Mouse (Mus musculus) heart, adult 18-20 months (tissue): Measurements from ENCODE around the gene Zswim7. TPM values are rescaled to one million over a fixed set of nuclear protein-coding genes. Genes with fewer than 3 reads are reported as not detected.
A peak's percentile ranks its signal among the peaks of the same experiment; 100 is the strongest.

Source experiments
- DNase-seq, 2 experiments: peaks; one replicate each; pipeline ENCODE4 v3.0.0; 2021 to 2022; ENCODE audit warnings: mixed read lengths in 1 of 2
- total RNA-seq, 2 experiments: library from RNA; stranded (reverse); gene quantifications; 2 replicates each; pipeline ENCODE4 v1.2.3; 2021

Gene Zswim7
- total RNA-seq, 2 experiments from 2014 or later = 19.6 to 20.0 TPM

DNA sequence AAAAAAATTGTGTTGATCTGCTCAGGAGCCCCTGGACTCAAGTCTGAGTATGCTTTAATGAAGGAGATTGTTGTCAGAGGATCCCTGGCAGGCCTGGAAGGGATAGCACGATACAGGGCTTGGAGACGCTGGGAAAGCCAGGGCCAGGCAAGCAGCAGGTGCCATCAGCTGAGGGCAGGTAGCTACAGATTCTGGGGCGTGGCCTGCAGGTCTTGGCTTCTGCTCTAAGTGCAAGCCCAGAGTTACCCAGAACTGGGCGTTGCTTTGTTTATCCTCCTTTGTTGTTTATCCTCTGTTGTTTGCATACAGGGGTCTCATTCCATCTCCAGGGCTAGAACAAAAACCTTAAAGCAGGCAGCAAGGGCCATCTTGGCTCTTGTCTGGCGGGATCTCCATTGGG lies 27.8 kb downstream of the Zswim7 start:
- no peak for DNase-seq

DNA sequence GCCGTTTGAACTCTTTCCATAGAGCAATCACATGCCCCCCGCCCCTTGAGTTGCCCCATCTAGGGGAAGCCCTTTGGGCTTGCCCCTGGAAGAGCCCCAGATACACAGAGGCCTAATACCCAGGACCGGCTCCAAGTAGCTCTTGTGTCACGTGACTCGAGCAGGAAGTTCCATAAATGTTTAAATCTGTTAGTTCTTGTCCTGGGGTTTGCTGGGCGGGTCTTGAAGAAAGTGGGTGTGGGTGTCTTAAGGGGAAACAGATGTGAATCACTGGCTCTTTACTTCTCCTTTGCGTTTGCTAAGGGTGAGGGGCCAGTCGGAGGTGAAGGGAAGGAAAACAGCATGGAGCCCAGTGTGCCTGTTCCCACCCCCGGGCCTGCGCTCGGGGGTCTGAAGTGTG lies 30.1 kb downstream of the Zswim7 start:
- peak; percentile 47 to 58 for DNase-seq

DNA sequence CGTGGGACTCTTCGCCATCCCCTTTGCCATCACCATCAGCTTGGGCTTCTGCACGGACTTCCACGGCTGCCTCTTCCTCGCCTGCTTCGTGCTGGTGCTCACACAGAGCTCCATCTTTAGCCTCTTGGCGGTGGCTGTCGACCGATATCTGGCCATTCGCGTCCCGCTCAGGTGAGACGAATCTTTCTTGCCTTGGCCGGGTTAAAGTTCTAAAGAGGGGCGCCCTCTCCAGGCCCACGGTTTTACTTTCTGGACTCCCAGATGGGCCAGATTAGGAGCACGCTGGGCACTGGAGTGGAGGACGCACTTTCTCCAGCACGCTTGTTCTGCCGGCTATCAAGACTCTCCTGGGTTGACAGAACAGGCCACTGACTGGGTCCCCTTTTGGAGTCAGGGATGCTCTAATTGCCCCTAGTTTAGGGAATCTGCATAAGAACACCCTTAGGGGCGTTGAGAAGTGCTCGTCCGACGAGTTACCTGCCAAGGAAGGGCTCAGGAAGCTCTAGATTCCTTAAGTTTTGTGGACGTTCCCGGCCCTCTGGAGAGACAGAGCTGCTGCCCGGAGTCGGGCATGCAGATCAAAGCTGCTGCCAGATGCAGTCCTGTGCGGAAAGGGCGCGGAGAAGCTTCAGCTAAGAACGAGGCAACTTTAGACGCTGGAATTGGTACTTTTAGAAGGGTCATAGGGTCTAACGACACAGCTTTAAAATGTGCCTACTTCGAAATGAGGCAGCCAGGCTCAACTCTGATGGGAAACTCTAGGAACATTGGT lies 31.7 kb downstream of the Zswim7 start:
- peak; percentile 16 to 44 for DNase-seq

DNA sequence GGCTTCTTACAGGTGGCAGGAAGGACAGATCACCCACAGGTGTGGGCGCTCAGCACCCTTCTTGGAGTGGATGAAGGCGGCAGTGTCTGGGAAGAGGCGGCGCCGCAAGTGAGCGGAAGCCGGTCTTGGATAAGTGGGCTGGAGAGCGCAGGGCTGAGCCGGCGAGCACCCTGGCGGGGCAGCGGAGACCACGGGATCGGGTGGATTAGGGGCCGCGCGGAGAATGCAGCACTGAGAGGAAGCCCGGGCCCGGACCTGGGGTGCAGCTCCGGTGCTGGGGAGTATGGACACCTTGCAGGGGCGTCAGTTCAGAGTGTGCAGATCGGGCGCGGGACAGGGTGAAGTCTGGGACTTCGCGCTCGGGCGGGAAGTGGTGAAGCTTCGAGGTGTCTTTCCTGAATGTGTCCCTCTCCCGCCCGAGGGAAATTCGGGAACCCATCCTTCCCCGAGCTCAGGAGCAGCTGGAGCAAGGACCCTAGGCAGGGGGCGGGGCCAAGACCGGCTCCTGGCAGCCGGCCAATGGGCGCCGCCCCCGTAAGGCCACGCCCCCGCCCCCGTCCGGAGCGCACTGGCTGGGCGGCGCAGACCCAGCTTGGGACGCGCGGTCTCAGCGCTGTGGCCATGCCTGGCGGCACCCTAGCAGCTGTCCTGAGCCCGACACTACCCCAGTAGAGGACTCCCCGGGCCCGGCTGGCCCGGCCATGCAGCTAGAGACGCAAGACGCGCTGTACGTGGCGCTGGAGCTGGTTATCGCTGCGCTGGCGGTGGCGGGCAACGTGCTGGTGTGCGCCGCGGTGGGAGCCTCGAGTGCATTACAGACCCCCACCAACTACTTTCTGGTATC lies 32.6 kb downstream of the Zswim7 start, which contains the start of gene Adora2b:
Adora2b (plus strand) TSS at position 584 of the 844 bp plus-strand sequence.
- DNase-seq = peak; percentile 64 to 67

DNA sequence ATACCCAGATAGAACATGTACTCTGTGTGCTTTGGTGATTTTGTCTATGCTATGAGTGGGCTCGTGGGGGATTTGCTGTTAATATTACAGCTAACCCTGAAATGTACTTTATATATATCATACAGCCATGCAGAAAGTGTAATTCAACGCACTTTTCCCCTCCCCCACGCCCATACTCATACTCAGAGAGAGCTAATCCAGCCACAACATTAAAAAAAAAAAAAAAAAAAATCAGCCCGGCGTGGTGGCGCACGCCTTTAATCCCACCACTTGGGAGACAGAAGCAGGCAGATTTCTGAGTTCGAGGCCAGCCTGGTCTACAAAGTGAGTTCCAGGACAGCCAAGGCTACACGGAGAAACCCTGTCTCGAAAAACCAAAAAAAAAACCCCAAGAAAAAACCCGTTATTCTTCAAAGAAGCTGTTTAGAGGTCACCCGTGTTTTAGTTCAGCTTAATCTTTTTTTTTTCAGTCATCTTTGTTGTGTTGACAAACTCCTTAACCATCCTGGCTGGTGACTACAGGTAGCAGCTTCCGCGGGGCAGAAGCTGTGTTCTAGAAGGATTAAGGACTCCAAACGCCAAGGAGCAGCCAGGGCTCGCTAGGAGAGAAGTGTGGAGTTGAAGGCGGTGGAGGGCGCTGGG lies 33.3 kb downstream of the Zswim7 start:
- no peak for DNase-seq

DNA sequence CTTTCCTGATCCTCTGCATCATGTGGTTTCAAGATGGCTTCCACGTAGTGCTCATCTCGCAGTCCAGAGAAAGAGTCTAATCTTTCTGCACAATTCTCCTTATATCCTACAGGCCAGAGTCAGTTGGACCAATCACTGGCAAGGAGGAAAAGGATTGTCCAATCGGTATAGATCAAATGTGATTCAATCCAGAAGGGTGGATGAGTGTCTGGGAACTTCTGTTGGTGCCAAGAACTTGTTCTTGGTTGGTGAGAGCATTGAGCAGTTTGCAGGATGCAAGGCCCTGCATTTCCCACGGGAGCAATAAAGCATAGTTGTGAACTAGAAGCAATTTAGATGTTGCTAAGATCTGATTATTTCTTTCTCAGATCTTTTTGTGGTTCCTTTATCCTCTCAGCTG lies 36.7 kb downstream of the Zswim7 start:
- DNase-seq = no peak

DNA sequence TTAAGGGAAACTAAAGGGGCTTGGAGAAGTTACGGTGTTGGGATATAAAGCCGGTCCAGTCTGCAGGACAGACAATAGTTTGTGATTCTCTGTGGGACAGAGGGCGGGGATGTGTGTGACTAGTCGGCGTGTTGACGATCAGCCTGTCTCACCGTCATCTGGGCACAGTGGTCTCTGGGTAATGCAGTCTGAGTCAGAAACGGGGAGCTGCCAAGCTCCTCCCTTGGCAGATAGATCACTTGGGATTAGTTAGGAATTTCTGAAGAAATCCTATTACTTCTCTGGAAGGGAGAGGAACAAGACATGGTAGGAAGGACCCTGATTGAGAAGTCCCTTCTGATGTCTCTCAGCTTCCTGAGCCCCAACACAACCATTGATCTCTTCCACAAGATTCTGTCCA lies 37.3 kb downstream of the Zswim7 start:
- DNase-seq = no peak

DNA sequence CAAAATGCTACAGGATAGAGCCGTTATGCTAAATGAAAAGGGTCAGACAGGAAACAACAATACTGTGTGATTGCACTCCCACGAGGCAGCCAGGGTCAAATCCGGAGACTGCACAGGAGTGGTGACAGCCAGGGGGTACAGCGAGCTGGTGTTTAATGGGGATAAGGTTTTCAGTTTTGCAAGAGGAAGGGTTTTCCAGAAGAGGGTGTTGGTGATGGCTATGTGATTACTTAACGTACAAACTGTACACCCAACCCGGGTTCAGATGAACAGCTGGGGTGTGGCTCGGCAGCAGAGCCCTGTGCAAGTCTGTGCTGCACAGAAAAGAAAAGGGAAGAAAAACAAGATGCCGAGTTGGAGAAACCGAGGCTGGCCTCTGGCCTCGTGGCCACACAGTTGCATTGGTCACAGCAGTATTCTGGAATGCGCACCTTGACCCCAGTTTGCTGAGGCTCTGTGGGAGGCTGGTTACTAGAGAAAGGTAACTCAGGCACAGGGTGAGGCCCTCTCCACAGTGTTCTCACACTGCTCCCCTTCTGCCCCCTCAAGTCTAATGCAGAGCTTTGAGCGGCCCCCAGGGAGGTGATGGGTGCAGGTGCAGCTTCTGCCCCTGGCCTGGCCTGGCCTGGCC lies 40.4 kb downstream of the Zswim7 start:
- DNase-seq = no peak

DNA sequence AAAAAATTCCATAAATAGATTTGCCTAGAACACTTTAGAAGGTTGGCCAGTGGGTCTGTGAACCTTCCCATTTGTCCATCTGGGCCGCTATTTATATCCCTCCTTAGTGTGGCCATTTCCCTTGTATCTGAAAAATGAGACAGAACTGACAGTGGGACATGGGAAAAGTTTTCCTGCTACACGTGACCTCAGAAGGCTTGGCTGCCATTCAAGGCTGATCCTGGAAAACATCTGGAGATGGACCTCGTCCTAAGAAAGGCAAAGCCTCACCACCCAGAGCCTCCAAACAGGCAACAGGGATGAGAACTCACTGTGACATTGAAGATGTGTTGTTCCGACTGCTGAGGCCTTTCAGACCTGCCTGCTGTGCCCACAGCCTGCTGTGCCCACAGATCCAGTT lies 56.4 kb downstream of the Zswim7 start:
- DNase-seq = peak; percentile 56 to 62

DNA sequence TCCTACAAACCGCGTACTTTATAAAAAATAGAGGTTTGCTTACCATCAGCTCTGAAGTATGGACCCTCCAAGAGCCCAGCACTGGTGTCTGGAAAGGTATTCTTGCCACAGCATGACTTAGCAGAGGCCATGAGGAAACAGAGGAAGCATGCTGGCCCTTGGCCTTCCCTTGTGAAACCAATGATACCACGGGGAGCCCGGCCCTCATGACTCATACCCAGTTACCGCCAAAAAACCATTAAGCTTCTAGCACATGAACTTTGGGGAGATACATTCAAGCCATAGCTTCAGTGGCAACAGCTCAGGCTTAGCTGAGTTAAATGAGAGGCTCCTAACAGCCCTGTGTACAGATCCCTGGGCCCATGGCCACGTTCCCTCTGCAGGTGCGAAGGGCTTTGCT lies 57.2 kb downstream of the Zswim7 start:
- DNase-seq = peak; percentile 60 to 73

DNA sequence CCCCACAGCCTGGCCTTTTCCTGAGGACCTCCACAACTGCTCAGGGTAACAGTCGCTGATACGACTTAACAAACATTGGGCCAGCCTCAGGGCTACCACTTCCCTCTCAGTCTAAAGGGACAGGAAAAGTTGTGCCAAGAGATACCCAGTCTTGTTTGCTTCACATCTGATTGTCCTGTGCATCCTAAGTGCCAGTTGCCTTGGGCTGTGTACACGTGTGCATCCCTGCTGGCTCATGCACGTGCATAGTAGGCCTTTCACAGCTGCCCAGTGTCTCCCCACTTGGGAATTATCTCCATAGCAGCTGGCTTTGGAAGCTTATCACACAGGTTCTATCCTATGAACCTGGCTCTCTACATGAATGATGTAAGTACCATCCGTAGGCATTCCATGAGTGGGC lies 57.8 kb downstream of the Zswim7 start:
- DNase-seq = no peak

DNA sequence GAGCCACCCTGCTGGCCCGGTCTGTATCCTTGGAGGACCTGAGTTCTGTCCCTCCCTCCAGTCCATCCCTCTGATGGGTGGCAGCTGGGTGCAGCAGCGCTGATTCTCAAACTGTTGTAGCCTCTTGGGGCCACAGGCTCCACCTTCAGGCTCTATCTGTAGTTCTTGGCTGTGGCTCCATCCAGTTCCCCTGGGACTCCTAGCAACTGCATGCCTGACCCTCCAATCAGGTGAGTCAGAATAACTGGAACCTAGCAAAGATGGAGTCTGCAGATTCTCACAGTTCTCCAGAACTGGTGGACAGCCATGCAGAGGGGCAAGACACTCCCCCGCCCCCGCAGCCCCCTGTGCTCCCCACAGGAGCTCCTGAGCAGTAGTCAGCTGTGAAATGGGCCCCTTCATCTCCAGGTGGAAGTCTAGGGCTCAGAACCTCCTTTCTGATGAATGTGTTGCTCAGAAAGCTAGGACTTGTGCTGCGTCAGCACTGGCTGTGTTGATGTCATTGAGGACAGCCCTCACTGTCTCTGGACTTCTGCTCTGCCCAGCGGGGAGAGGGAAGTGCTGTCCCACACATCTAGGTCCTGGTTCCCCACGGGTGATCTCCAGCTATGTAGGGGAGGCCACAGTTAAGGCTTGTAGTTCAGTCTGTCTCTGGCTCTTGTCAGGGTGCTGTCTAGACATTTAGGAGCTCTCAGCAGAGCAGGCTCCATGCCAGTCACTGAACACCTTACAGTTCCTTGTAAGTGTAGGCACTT lies 60.2 kb downstream of the Zswim7 start:
- peak; percentile 48 to 57 for DNase-seq

DNA sequence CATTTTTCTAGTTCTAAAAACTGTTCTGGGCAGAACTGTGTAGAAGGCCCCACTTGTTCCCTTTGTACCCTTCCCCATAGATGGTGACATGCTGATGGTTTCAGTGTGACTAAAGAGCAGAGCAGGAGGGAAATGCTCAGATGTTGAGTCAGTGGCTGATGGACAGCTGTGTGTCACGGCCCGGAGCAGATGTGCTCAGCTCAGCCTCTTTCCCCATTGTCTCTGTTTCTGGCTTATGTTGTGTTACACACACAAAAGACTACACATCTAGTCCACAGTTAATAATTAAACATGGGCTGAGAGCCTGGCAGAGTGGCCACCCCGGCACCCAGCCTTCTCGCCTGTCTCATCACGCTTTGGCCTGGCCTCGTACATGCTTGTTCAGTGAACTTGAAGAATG lies 63.4 kb downstream of the Zswim7 start:
- no peak for DNase-seq

Other genes with a start within 250 kb of the Zswim7 start
- 1 to 10 TPM; 1.2 to 1.6 TPM for gene Adora2b, start 32.4 kb downstream of the Zswim7 start, total RNA-seq
- gene Ttc19, start 98 bp upstream of the Zswim7 start, total RNA-seq = 10 to 100 TPM; 42.8 to 46.0 TPM
- 1 to 10 TPM; 3.1 to 3.2 TPM for gene Pigl, start 177.1 kb upstream of the Zswim7 start, total RNA-seq
- 100 to 1,000 TPM; 113 to 127 TPM for gene Ncor1, start 177.2 kb upstream of the Zswim7 start, total RNA-seq